Mouse (Mus musculus) E14TG2a.4 (cell line): ENCODE measurements around the gene Clpp.

Source experiments
- CTCF ChIP-seq: conservative IDR thresholded peaks from 2 replicates; pipeline ENCODE4 v1.5.1; 2014; ENCODE audit warnings: low read length
- NANOG ChIP-seq: IDR thresholded peaks from 2 replicates; pipeline ENCODE4 v1.6.1; 2014; ENCODE audit warnings: borderline replicate concordance, low read length, mixed read lengths
- POU5F1 ChIP-seq: IDR thresholded peaks from 2 replicates; pipeline ENCODE4 v1.6.1; 2014; ENCODE audit warnings: low read length, borderline replicate concordance

DNA sequence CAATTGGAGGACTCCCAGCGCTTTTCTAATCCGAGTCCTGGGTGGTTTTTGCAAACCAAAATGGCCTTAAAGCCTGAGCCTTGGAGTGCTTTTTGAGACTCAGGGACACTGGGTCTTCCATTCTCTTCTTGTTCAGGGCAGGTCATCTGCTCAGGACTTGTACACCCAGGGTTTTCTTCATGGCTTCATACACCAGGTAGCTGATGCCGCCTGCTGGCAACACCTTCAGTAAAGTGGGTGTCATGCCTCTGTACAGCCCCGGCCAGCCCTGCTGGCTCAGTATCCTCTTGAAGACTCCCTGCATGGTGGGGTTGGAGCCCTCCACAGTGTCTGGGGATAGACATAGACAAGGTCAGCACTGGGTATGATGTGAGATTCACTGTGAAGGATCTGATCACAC lies 42.7 kb downstream of the Clpp start:
- TF ChIP-seq CTCF (no peak), NANOG (no peak), POU5F1 (no peak)
